Mouse (Mus musculus): ENCODE results near the gene Hpd.

Hpd gene

GRCm38 (mm10) chr5:123185966-123186365, 3.4 kb upstream of the Hpd start:
- DNase-seq (ENCODE audit: low spot score), result no peak

GRCm38 (mm10) chr5:123181536-123181935, 991 bp downstream of the Hpd start:
- no peak for DNase-seq (ENCODE audit: low spot score)

- DNase-seq (ENCODE audit: low spot score), result no peak
Measured at GRCm38 (mm10) chr5:123180390-123180789, 2.1 kb downstream of the Hpd start.

- no peak for DNase-seq (ENCODE audit: low spot score)
Measured at GRCm38 (mm10) chr5:123178792-123179191, 3.7 kb downstream of the Hpd start.

- DNase-seq (ENCODE audit: low spot score), result peak; percentile 86
Measured at GRCm38 (mm10) chr5:123171646-123172350, 10.7 kb downstream of the Hpd start.

GRCm38 (mm10) chr5:123170365-123170764, 12.2 kb downstream of the Hpd start:
- no peak for DNase-seq (ENCODE audit: low spot score)

- DNase-seq (ENCODE audit: low spot score), result no peak
Measured at GRCm38 (mm10) chr5:123169284-123169683, 13.2 kb downstream of the Hpd start, which contains the start of gene Psmd9. Psmd9 (plus strand) TSS chr5:123169413.

- DNase-seq (ENCODE audit: low spot score), result no peak
Measured at GRCm38 (mm10) chr5:123167591-123167990, 14.9 kb downstream of the Hpd start.

GRCm38 (mm10) chr5:123166437-123166836, 16.1 kb downstream of the Hpd start:
- no peak for DNase-seq (ENCODE audit: low spot score)

- DNase-seq (ENCODE audit: low spot score), result no peak
Measured at GRCm38 (mm10) chr5:123162942-123163341, 19.6 kb downstream of the Hpd start.

- DNase-seq (ENCODE audit: low spot score), result no peak
Measured at GRCm38 (mm10) chr5:123160341-123160740, 22.2 kb downstream of the Hpd start.

GRCm38 (mm10) chr5:123159866-123160265, 22.7 kb downstream of the Hpd start:
- DNase-seq (ENCODE audit: low spot score), result no peak

- no peak for DNase-seq (ENCODE audit: low spot score)
Measured at GRCm38 (mm10) chr5:123159446-123159845, 23.1 kb downstream of the Hpd start.

GRCm38 (mm10) chr5:123157972-123158371, 24.6 kb downstream of the Hpd start:
- no peak for DNase-seq (ENCODE audit: low spot score)

- no peak for DNase-seq (ENCODE audit: low spot score)
Measured at GRCm38 (mm10) chr5:123156763-123157162, 25.8 kb downstream of the Hpd start.

GRCm38 (mm10) chr5:123155425-123155824, 27.1 kb downstream of the Hpd start:
- DNase-seq (ENCODE audit: low spot score), result peak; percentile 79

GRCm38 (mm10) chr5:123152901-123153300, 29.6 kb downstream of the Hpd start:
- no peak for DNase-seq (ENCODE audit: low spot score)

- DNase-seq (ENCODE audit: low spot score), result no peak
Measured at GRCm38 (mm10) chr5:123151707-123152362, 30.7 kb downstream of the Hpd start.

GRCm38 (mm10) chr5:123151077-123151476, 31.4 kb downstream of the Hpd start:
- peak; percentile 76 for DNase-seq (ENCODE audit: low spot score)

GRCm38 (mm10) chr5:123150641-123151040, 31.9 kb downstream of the Hpd start:
- no peak for DNase-seq (ENCODE audit: low spot score)

- DNase-seq (ENCODE audit: low spot score), result peak; percentile 93
Measured at GRCm38 (mm10) chr5:123149451-123150400, 32.8 kb downstream of the Hpd start.

GRCm38 (mm10) chr5:123148073-123148722, 34.3 kb downstream of the Hpd start:
- no peak for DNase-seq (ENCODE audit: low spot score)

Data from lung, postnatal 25 days (tissue).